Mouse (Mus musculus) liver, embryonic 14.5 days (tissue): ENCODE results near the gene Shd.

Source experiments
- CTCF ChIP-seq: IDR thresholded peaks from 2 replicates; pipeline ENCODE4 v1.5.1; 2016; ENCODE audit warnings: antibody characterized with exemption, low read depth, control low read depth
- EP300 ChIP-seq: IDR thresholded peaks from 2 replicates; pipeline ENCODE4 v1.6.1; 2016; ENCODE audit warnings: antibody characterized with exemption, low read depth

DNA sequence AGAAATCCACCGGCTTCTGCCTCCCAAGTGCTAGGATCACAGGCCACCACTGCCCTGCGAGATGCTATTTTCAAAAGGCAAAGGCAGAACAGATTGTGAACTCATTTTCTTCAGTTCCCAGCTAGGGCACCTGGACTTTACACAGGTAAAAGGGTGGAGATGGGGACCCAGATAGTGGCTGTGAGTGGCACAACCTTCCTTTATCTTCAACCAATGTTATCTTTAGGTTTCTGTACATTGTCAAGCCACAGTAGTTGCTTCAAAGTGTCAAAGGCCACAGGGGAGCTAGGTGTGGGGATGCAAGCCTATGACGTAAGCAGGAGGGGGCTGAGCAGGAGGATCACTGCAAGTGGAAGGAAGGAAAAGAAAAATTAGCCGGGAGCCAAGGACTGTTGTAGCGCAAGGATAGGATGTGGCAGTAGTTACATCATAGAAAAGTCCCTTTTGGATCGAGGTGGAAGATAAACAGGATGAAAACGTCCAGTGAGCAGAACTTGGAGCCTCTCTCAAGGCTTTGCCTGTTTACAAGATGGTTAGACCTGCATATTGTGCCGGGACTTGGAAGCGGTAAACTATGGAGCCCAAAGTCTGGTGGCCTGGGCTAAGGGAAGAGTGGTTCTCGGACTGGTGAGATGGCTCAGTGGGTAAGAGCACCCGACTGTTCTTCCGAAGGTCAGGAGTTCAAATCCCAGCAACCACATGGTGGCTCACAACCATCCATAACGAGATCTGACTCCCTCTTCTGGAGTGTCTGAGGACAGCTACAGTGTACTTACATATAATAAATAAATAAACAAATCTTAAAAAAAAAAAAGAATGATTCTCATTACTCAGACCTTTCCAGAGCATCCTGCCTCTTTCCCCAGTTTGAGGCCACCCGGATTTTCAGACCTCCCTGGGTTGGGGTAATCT is 37.4 kb downstream of the Shd start:
- TF ChIP-seq CTCF: no peak
- TF ChIP-seq EP300: no peak
